Comparison of ENCODE assay signal across 7 mouse cellular contexts in the genomic region with DNA sequence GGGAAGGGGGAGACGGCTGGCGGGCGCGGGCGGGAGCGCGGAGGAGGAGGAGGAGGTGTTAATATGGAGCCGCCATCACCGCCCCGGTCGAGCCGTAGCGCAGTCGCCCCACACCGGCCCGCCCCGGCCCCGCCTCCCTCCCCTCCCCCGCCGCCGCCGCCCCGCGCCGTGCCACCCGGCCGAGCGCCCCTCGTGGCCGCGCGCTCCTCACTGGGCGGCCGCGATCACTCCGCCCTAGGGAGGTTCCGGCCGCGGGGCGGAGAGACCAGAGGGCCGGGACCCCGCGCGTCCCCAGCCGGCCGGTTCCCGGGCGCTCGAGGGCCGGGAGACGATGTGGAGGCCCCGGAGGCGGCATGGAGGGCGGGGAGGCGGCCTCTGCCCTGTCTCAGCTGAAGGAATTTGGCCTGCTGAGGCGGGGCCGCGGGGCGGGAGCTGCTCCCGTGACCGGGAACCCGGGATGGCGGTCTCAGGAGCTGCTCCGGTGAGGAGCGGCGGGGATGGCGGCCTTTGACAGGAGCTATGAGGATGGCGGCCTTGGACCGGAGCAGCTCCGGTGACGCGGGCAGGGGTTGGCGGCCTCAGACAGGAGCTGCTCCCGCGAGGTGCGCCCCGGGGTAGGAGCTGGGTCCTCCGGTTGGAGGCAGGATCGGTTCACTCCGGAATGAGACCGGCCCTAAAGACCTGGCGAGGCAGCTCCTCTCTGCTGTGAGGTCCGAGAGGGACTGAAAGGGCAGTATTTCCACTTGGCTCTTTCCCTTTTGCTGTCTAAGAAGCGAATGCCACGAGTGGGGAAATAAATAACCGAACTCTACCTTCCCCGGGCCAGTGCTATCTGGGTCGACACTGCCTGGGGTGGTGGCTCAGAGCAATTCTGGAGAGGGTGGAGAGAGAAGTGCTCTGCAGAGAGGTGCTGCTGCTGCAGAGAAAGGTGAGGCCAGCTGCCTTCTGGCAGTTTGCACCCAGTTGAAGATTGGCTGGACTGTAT. TPM values are rescaled to one million over a fixed set of nuclear protein-coding genes. Genes with fewer than 3 reads are reported as not detected.
DNase-seq lines count a peak whose midpoint lies in the region; ATAC-seq lines count a peak whose summit lies in the region.

A gene (minus strand): TSS at position 137 of the 985 bp plus-strand sequence.

- under 1% methylated on average over 53 of the region's 88 CpGs for WGBS in intestine, embryonic 15.5 days
- under 1% methylated on average over 63 of the region's 88 CpGs for WGBS in midbrain, embryonic 10.5 days

- peak within 1 kb of the TSS; percentile 95 for H3K27ac ChIP-seq in intestine, embryonic 15.5 days
- peak within 1 kb of the TSS; percentile 98 for H3K27ac ChIP-seq in midbrain, embryonic 10.5 days (replicated peaks)

- intact Hi-C loops in gastrocnemius, postnatal 36 days (cut with DNase I): no loop called here
- intact Hi-C loops in left cerebral cortex, postnatal 25 days (cut with DNase I): no loop called here

- H3K9me3 ChIP-seq in intestine, embryonic 15.5 days: no peaks in the 10 kb centered on the region
- H3K9me3 ChIP-seq in midbrain, embryonic 10.5 days (replicated peaks): no peaks in the 10 kb centered on the region

- peak; percentile 83 to 87 for DNase-seq in adrenal gland, adult 18-20 months (ENCODE audit: low spot score in 2 of 2)
- peak; percentile 92 for DNase-seq in embryo, embryonic 11 days
- DNase-seq in gastrocnemius, postnatal 36 days: peak; percentile 77 to 78
- peak; percentile 66 to 80 for DNase-seq in left cerebral cortex, postnatal 25 days (ENCODE audit: low spot score in 2 of 2)
- DNase-seq in midbrain, embryonic 10.5 days (ENCODE audit: low spot score): peak; percentile 83
- peak; percentile 84 for DNase-seq in right cerebral cortex, postnatal 4 days

- H3K4me3 ChIP-seq in intestine, embryonic 15.5 days (replicated peaks): peak within 1 kb of the TSS; percentile 82
- peak within 1 kb of the TSS; percentile 87 for H3K4me3 ChIP-seq in midbrain, embryonic 10.5 days

- peak within 1 kb of the TSS; percentile 88 for H3K4me2 ChIP-seq in intestine, embryonic 15.5 days (replicated peaks)

- H3K36me3 ChIP-seq in intestine, embryonic 15.5 days: 0 out of 2 replicates have a peak, but pooled peaks cover 3% of the 10 kb centered on the region
- no peaks in the 10 kb centered on the region for H3K36me3 ChIP-seq in midbrain, embryonic 10.5 days

- peak within 1 kb of the TSS; percentile 90 for H3K9ac ChIP-seq in intestine, embryonic 15.5 days

- peaks cover 8% of the 10 kb centered on the region; the same call in 1 of the 2 replicates for H3K4me1 ChIP-seq in intestine, embryonic 15.5 days (replicated peaks)
- H3K4me1 ChIP-seq in midbrain, embryonic 10.5 days: peaks cover 29% of the 10 kb centered on the region

- H3K27me3 ChIP-seq in intestine, embryonic 15.5 days (replicated peaks): no peaks in the 10 kb centered on the region
- no peaks in the 10 kb centered on the region for H3K27me3 ChIP-seq in midbrain, embryonic 10.5 days (ENCODE audit: low read depth, poor library complexity, severe bottlenecking)

- ATAC-seq in intestine, embryonic 15.5 days: peak; percentile 88

RNA-seq across cellular contexts. Expression of the gene that starts here (rescaled TPM):
- total RNA-seq in adrenal gland, adult 18-20 months (2021): 10 to 100 TPM; 19.7 to 20.6 TPM
- 10 to 100 TPM; 21.0 to 21.9 TPM for total RNA-seq in gastrocnemius, postnatal 36 days (2021)
- 21.4 and 25.5 TPM in 2 replicates for polyA plus RNA-seq in intestine, embryonic 15.5 days (2015; fragmentation: Nextera tagmentation; extraction: Ambion mirVana)
- total RNA-seq in left cerebral cortex, postnatal 25 days (2021): 10 to 100 TPM; 28.0 to 31.3 TPM
- polyA plus RNA-seq in midbrain, embryonic 10.5 days (2016; fragmentation: Nextera tagmentation; extraction: Ambion mirVana): 16.0 and 19.0 TPM in 2 replicates

Comparison
In these comparisons a context has a peak if more than half of its experiments do, and no peak if none do; other contexts are left out.
1. Peak in every context shown above with its lines: DNase-seq, ATAC-seq, H3K4me3 ChIP-seq and H3K27ac ChIP-seq.